Mouse (Mus musculus): ENCODE data around the gene Lpin1.

DNA sequence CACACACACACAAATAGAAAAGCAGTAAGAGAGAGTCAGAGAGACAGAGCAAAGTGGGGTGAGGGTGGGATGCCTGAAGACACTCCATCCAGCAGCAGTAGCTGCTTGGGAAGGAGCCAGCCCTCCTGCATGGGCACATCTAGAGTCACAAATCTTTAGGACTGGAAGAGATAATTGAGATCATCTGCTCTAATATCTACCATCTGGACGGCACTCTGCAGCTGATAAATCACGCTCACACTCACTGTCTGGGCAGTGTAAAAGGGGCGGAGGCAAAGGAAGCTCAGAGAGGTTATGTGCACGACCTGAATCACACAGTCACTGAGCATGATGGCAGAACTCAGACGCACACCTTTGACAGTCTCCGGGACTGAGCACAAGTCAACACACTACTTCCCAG is 118.1 kb downstream of the Lpin1 start:
- no peak for TF ChIP-seq CTCF (conservative IDR thresholded peaks at IDR 0.05; ENCODE audit: insufficient read depth, insufficient read length, low read depth, low read length)
- no peak for TF ChIP-seq POLR2A (IDR thresholded peaks at IDR 0.05; ENCODE audit: low read depth, low read length)
